9 mouse cellular contexts compared by ENCODE assay signal in genomic region chr13:56197031-56197430, GRCm38 (mm10). TPM values are rescaled to one million over a fixed set of nuclear protein-coding genes. Genes with fewer than 3 reads are reported as not detected.
DNase-seq lines count a peak whose midpoint lies in the region; ATAC-seq and TF ChIP-seq lines count a peak whose summit lies in the region.
"Had no signal": no experiment of that assay in that cellular context is flagged by ENCODE, and none has a peak within 500 bp of the region (broad histone marks: within the 10 kb centered on the region; RNA-seq: fewer than 3 reads in every experiment).

No protein-coding gene starts in this region.

- peak overlapping the region; percentile 22; the same call in 1 of the 2 replicates for H3K4me2 ChIP-seq in lung, embryonic 14.5 days
- H3K4me2 ChIP-seq in hindbrain, embryonic 14.5 days (replicated peaks) = 0 out of 2 replicates have a peak overlapping the region, but pooled peaks have one; percentile 5
- H3K4me2 ChIP-seq in neural tube, embryonic 11.5 days (ENCODE audit: low read depth) = no peak overlapping the region

- ATAC-seq in lung, embryonic 14.5 days (ENCODE audit: insufficient read depth) = 0 out of 2 replicates have a peak, but pooled peaks have one; percentile 38
- no peak; the same call in 1 of the 2 replicates for ATAC-seq in hindbrain, embryonic 14.5 days (ENCODE audit: low FRiP score)
- no peak; the same call in 1 of the 2 replicates for ATAC-seq in neural tube, embryonic 11.5 days (ENCODE audit: insufficient read depth, low FRiP score, low TSS enrichment)

- H3K4me1 ChIP-seq in lung, embryonic 14.5 days (ENCODE audit: insufficient read depth) = no peaks in the 10 kb centered on the region
- H3K4me1 ChIP-seq in hindbrain, embryonic 14.5 days (replicated peaks; ENCODE audit: control insufficient read depth, insufficient read depth, low read length) = no peaks in the 10 kb centered on the region
- H3K4me1 ChIP-seq in neural tube, embryonic 11.5 days (ENCODE audit: control insufficient read depth, insufficient read depth, low read length) = peaks cover 4% of the 10 kb centered on the region; the same call in 1 of the 2 replicates

- H3K36me3 ChIP-seq in lung, embryonic 14.5 days (ENCODE audit: insufficient read depth) = no peaks in the 10 kb centered on the region
- no peaks in the 10 kb centered on the region for H3K36me3 ChIP-seq in hindbrain, embryonic 14.5 days (replicated peaks; ENCODE audit: control insufficient read depth, insufficient read depth)
- H3K36me3 ChIP-seq in neural tube, embryonic 11.5 days (ENCODE audit: control insufficient read depth, insufficient read depth, low read length) = no peaks in the 10 kb centered on the region

- H3K4me3 ChIP-seq in lung, embryonic 14.5 days (ENCODE audit: low read depth, low read length) = no peak overlapping the region
- H3K4me3 ChIP-seq in hindbrain, embryonic 14.5 days (replicated peaks; ENCODE audit: low read length) = no peak overlapping the region
- no peak overlapping the region for H3K4me3 ChIP-seq in neural tube, embryonic 11.5 days (ENCODE audit: low read depth, low read length)

- DNase-seq in cerebellum, adult 18-20 months = peak; percentile 5 to 16
- no peak for DNase-seq in cerebellum, adult 8-10 months
- no peak for DNase-seq in lung, embryonic 14.5 days
- no peak for DNase-seq in lung, postnatal 36 days
- DNase-seq in hindbrain, embryonic 14.5 days (ENCODE audit: low spot score) = no peak
- no peak for DNase-seq in neural tube, embryonic 11.5 days (ENCODE audit: low spot score)
- no peak for DNase-seq in urinary bladder, postnatal 14 days (ENCODE audit: low spot score)
- no peak for DNase-seq in cerebellum, postnatal 10 days

- no peaks in the 10 kb centered on the region for H3K9me3 ChIP-seq in lung, embryonic 14.5 days (ENCODE audit: low read depth, low read length)
- no peaks in the 10 kb centered on the region for H3K9me3 ChIP-seq in hindbrain, embryonic 14.5 days (ENCODE audit: control insufficient read depth, low read length)
- no peaks in the 10 kb centered on the region for H3K9me3 ChIP-seq in neural tube, embryonic 11.5 days (ENCODE audit: control insufficient read depth, low read length)

- H3K9ac ChIP-seq in lung, embryonic 14.5 days = no peak overlapping the region
- no peak overlapping the region for H3K9ac ChIP-seq in hindbrain, embryonic 14.5 days
- 0 out of 2 replicates have a peak overlapping the region, but pooled peaks have one; percentile 18 for H3K9ac ChIP-seq in neural tube, embryonic 11.5 days (ENCODE audit: low read length)

- no peak for TF ChIP-seq CTCF in lung, embryonic 14.5 days (IDR thresholded peaks at IDR 0.05; ENCODE audit: low read depth)

- no peak overlapping the region for H3K27ac ChIP-seq in lung, embryonic 14.5 days (ENCODE audit: low read depth)
- no peak overlapping the region for H3K27ac ChIP-seq in hindbrain, embryonic 14.5 days
- H3K27ac ChIP-seq in neural tube, embryonic 11.5 days (ENCODE audit: low read depth, low read length) = 0 out of 2 replicates have a peak overlapping the region, but pooled peaks have one; percentile 42

- 63% methylated on average over 12 of the region's 12 CpGs for WGBS in lung, embryonic 14.5 days
- 52% methylated on average over 12 of the region's 12 CpGs for WGBS in hindbrain, embryonic 14.5 days
- 54% methylated on average over 12 of the region's 12 CpGs for WGBS in neural tube, embryonic 11.5 days

- H3K27me3 ChIP-seq in lung, embryonic 14.5 days (ENCODE audit: insufficient read depth, low read length) = 0 out of 2 replicates have a peak, but pooled peaks cover 3% of the 10 kb centered on the region
- peaks cover 41% of the 10 kb centered on the region for H3K27me3 ChIP-seq in hindbrain, embryonic 14.5 days (ENCODE audit: control insufficient read depth, insufficient read depth, low read length)
- H3K27me3 ChIP-seq in neural tube, embryonic 11.5 days (ENCODE audit: control insufficient read depth, insufficient read depth, low read length) = peaks cover 17% of the 10 kb centered on the region

RNA-seq across cellular contexts. Expression of gene Tifab, which starts 18.3 kb away (rescaled TPM):
- polyA plus RNA-seq in lung, embryonic 14.5 days (2014; fragmentation: Nextera tagmentation; extraction: Ambion mirVana) = 0.85 and 1.0 TPM in 2 replicates
- 0.37 and 0.73 TPM in 2 replicates for polyA plus RNA-seq in hindbrain, embryonic 14.5 days (2014; fragmentation: Nextera tagmentation; extraction: Ambion mirVana)
- polyA plus RNA-seq in neural tube, embryonic 11.5 days (2014; fragmentation: Nextera tagmentation; extraction: Ambion mirVana) = 0.26 and 0.44 TPM in 2 replicates

RNA-seq across cellular contexts. Expression of gene Neurog1, which starts 54.9 kb away (rescaled TPM):
- polyA plus RNA-seq in lung, embryonic 14.5 days (2014; fragmentation: Nextera tagmentation; extraction: Ambion mirVana) = not detected in 2 replicates
- polyA plus RNA-seq in hindbrain, embryonic 14.5 days (2014; fragmentation: Nextera tagmentation; extraction: Ambion mirVana) = 2.6 TPM in 1 of 2 replicates, not detected in the other
- 37.3 and 44.0 TPM in 2 replicates for polyA plus RNA-seq in neural tube, embryonic 11.5 days (2014; fragmentation: Nextera tagmentation; extraction: Ambion mirVana)
- polyA plus RNA-seq: small intestine, adult 2 months had no signal

Comparison
In these comparisons a context has a peak if more than half of its experiments do, and no peak if none do; other contexts are left out.
1. DNase-seq: peak in cerebellum, adult 18-20 months (2 of 2); none in cerebellum, adult 8-10 months (single experiment), lung, embryonic 14.5 days (single experiment), lung, postnatal 36 days (single experiment), hindbrain, embryonic 14.5 days (single experiment), neural tube, embryonic 11.5 days (single experiment), urinary bladder, postnatal 14 days (single experiment) and cerebellum, postnatal 10 days (0 of 2).
2. RNA of gene Neurog1, which starts 54.9 kb away (polyA plus RNA-seq): 37.3 to 44.0 TPM in neural tube, embryonic 11.5 days; not detected in lung, embryonic 14.5 days and 2.6 TPM in hindbrain, embryonic 14.5 days; every median in the first group is over 10 times any median in the second.